Mouse (Mus musculus) spleen, adult 2 months (tissue): Measurements from ENCODE around the gene 1700109H08Rik.

Source experiments
- CTCF ChIP-seq: fragments of 200-500 bp; IDR thresholded peaks from 2 replicates; pipeline ENCODE4 v1.5.1; 2011; ENCODE audit warnings: mild to moderate bottlenecking, inconsistent platforms; ENCODE audit not compliant: insufficient read depth, insufficient read length, insufficient replicate concordance; ENCODE audit errors: extremely low read depth
- POLR2A ChIP-seq: fragments of 200-500 bp; IDR thresholded peaks from 2 replicates; pipeline ENCODE4 v1.6.1; 2011; ENCODE audit warnings: low read depth, low read length, inconsistent platforms

DNA sequence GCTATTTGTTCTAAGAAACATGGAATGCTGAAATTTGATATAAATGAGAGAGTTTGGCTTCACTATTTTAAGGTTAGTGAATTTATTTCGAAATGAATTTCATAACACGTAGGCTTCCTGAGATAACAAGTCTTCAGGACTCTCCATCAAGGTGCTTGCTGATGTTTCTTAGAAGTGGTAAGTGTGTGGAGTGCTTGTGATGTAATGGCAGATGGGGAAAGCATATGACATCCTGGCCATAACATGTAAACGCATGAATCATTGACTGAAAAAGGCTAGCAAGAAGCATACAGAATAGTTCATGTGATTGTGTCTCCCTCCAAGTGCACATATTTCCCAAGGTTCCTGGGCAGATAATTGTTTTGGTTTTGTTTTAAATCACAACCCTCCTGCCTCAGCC, 29.4 kb downstream of the 1700109H08Rik start:
- TF ChIP-seq CTCF, result no peak
- no peak for TF ChIP-seq POLR2A
